Mouse (Mus musculus): ENCODE measurements around the gene Haus6. TPM values are rescaled to one million over a fixed set of nuclear protein-coding genes. Genes with fewer than 3 reads are reported as not detected.
"Not testable (repeated sequence)": the region's sequence is repeated elsewhere in the genome, so short reads cannot be mapped to it uniquely, and the experiment has no call there.

Haus6 gene
- total RNA-seq (2021), result 1 to 10 TPM; 6.7 to 9.0 TPM

DNA sequence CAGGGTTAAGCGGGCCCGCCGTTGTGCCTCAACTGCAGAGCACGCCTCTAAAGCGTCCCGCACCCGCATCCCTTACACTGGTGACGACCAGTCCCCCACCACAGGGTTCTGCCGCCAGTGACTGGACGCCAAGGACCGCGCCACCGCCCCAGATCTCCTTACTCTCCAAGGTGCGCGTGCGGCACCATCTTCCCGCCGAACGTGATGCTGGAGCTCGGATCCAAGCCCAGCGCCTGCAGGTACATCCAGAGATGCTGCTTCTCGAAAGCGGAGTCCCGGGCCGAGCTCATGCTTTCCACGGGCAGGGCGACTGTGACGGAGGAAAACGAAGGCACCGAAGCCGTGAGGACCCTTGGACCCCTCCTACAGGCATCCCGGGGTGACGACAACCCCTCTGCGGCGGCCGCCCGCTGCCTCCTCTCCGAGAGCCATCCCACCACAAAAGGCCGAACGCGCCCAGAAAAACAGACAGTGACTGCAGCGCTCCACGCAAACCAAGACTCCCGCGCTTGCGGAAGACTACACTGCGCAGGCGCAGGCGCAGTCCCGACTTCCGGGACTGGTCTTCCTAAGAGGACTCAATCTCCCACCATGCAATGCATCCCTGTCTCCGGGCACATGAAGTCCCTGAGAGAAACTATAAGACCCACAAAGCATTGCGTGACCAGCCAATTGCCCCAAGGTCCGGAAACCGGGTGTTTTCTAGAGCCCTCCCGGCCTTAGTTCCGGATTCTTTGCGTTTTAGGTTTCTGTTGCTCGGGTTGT lies at the start of gene Haus6:
TSS of gene Haus6 (minus strand) at position 532 of the 765 bp plus-strand sequence.
- intact Hi-C loops (cut with DNase I), result loop anchor here (2.0 to 5.0 kb wide), 3 partner anchors 37 to 136 kb away; partner anchors contain the start of genes Dennd4c and Rraga
- peak; percentile 90 to 98 for DNase-seq (ENCODE audit: low spot score in 2 of 2)

GRCm38 (mm10) chr4:86657176-86657575 lies 45.3 kb upstream of the Haus6 start:
- DNase-seq (ENCODE audit: low spot score in 2 of 2), result no peak
- intact Hi-C loops (cut with DNase I), result no loop called here

GRCm38 (mm10) chr4:86656410-86656809 lies 44.6 kb upstream of the Haus6 start:
- intact Hi-C loops (cut with DNase I); DNase-seq (ENCODE audit: low spot score in 2 of 2): not testable (repeated sequence)

DNA sequence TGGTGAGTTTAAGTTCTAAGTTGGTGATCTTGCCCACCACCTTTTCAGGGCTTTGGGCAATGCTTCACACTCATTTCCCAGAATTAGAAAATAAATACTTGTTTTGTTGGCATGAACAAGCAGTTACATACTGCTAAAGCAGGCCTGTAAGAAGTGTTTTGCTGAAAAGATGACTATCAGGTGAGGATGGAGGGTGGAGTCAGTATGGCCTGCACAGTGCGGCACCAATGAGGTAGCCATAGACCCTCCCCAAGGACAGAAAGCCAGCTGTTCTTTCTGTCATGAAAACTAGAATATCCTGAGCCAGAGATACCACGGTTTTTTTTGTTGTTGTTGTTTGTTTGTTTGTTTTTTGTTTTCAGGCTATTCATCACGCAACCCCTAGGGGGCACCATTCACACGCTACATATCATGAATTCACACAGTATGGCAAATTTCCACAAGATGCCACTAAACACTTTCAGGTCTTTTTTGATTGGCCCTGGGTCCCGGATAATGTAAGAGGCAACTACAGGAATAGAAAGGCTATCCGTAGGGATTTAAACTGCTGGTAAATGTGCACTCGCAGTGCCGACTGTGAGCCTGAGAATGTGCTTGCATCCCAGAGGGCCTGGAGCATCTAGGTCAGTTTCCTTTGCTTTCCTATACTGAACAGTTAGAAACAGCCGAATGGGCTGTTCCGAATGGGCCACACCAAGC lies 40.0 kb upstream of the Haus6 start:
- DNase-seq (ENCODE audit: low spot score in 2 of 2), result no peak
- intact Hi-C loops (cut with DNase I), result loop anchor here (1.0 kb wide), 1 partner anchor 43 kb away; no protein-coding TSS in a partner anchor

GRCm38 (mm10) chr4:86648394-86648793 lies 36.5 kb upstream of the Haus6 start:
- DNase-seq (ENCODE audit: low spot score in 2 of 2); intact Hi-C loops (cut with DNase I): not testable (repeated sequence)

DNA sequence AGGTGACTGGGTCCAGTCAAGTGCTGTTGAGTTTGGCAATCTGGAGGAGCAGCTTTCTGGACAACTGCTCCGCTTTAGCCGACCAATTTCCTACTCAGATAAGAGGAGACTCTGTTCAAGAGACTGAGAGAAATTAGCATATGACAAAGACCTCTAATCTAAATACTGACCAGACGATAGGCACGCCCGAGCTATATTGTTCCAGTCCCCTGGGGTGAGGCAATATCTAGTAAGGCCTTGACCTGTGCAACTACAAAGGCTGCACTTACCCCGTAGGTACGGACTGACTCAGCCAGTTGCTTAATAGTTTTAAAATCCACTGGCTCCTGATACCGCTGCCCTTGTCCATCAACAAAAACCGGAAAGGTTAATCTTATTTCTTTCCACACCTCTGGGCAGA lies 25.7 kb upstream of the Haus6 start:
- intact Hi-C loops (cut with DNase I); DNase-seq (ENCODE audit: low spot score in 2 of 2): not testable (repeated sequence)

DNA sequence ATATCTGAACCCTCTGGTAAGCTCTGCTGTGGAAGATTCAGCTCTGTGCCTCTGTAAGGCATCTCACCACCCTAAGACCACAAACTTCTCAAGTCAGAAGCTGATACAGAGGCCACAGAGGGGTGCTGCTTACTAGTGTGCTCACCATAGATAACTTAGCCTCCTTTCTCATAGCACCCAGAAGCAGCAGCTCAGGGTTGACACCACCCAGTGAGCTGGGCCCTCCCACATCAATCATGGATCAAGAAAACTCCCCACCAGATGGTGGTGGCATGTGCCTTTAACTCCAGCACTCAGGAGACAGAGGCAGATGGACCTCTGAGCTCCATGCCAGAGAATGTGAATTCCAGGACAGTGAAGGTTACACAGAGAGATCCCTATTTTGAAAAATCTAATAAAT lies 23.0 kb upstream of the Haus6 start:
- intact Hi-C loops (cut with DNase I); DNase-seq (ENCODE audit: low spot score in 2 of 2): not testable (repeated sequence)

DNA sequence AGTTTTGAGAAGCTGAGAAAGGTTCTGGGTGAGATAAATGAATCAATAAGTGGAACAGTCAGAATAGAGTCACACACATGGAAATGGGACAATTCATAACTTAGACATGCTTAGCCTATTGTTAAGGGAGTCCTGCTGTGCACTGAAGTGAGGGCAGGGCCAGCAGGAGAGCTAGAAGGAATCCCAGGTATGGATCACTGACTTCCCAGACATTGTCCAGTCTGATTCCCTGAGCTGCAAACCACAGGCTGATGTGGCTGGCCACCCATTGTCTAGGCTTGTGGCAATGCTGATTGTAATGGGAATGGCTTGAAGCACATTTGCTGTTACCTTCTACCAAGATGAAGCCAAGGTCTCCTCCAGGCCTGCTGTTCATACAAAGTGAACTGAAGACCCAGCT lies 22.5 kb upstream of the Haus6 start:
- DNase-seq (ENCODE audit: low spot score in 2 of 2); intact Hi-C loops (cut with DNase I): not testable (repeated sequence)

DNA sequence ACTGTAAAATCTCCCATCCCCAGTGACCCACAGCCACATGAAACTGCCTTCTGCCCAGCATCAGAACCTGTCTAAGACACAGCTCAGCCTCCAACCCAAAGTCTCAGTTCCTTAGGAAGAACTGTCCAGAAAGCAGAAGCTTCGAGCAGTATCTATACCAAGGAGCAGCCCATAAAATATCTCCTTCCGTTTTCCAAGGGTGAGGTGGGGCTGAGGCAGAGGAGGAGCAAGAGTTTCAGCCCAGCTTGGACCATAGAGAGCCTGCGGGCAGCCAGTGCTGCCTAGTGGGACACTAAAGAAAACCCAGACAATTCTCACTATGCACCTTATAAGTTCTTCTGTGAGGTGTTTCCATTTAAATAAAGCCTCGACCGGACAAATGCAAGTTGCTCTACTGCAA lies 20.7 kb upstream of the Haus6 start:
- DNase-seq (ENCODE audit: low spot score in 2 of 2); intact Hi-C loops (cut with DNase I): not testable (repeated sequence)

- no peak for DNase-seq (ENCODE audit: low spot score in 2 of 2)
- intact Hi-C loops (cut with DNase I), result no loop called here
These were observed 20.0 kb upstream of the Haus6 start for GRCm38 (mm10) chr4:86631831-86632230.

GRCm38 (mm10) chr4:86626496-86626895 lies 14.6 kb upstream of the Haus6 start:
- DNase-seq (ENCODE audit: low spot score in 2 of 2); intact Hi-C loops (cut with DNase I): not testable (repeated sequence)

- intact Hi-C loops (cut with DNase I), result no loop called here
- DNase-seq (ENCODE audit: low spot score in 2 of 2), result no peak
These were observed 13.6 kb upstream of the Haus6 start for GRCm38 (mm10) chr4:86625463-86625862.

DNA sequence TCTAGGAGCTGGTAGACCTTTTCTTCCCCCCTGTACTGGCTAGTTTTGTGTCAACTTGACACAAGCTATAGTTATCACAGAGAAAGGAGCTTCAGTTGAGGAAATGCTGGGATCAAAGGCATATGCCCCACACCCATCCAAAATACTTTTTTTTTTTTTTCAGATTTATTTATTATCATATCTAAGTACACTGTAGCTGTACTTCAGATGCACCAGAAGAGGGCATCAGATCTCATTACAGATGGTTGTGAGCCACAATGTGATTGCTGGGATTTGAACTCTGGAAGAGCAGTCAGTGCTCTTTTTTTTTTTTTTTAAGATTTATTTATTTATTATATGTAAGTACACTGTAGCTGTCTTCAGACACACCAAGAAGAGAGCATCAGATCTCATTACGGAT lies 10.7 kb upstream of the Haus6 start:
- intact Hi-C loops (cut with DNase I), result not testable (repeated sequence)

GRCm38 (mm10) chr4:86622116-86622515 lies 10.3 kb upstream of the Haus6 start:
- intact Hi-C loops (cut with DNase I), result no loop called here
- DNase-seq (ENCODE audit: low spot score in 2 of 2), result no peak

More for the DNA sequence above, 10.7 kb upstream of the Haus6 start:
- not testable (repeated sequence) for DNase-seq (ENCODE audit: low spot score in 2 of 2)

DNA sequence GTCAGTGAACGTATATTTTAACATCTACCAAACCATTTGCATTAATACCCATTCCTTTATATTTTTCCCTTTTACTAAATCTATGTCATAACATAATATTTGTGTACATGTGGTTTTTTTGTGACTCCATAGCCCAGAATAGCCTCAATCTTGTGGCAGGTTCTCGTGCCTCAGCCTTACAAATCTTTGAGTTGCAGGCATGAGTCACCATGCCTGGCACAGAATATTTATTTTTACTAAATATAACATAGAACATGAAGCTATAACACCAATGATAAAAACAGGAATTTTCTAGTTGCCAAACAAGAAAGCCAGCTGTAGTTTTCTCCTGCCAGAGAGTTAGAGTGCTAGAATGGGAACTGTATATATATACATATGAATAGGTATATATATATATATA lies 8.7 kb upstream of the Haus6 start:
- intact Hi-C loops (cut with DNase I), result loop anchor here (2.0 kb wide), 1 partner anchor 76 kb away; no protein-coding TSS in a partner anchor
- peak; percentile 3 to 64 for DNase-seq (ENCODE audit: low spot score in 2 of 2)

DNA sequence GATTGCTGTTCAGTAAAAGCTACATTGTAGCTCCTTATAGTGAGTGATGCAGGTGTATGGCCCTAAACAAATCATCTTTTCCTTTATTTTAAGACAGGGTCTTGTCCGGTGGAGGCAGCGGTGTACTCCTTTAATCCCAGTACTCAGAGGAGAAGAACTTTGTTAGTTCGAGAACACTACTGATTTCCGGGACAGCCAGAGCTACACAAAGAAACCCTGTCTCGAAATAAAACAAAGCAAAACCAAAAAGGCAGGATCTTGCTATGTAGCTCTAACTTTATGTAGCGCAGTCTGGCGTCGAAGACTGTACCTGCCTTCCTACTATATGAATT lies 400 bp upstream of the Haus6 start:
- DNase-seq (ENCODE audit: low spot score in 2 of 2), result no peak
- intact Hi-C loops (cut with DNase I), result loop anchor here (2.0 to 5.0 kb wide), 3 partner anchors 37 to 135 kb away; partner anchors contain the start of genes Dennd4c and Rraga

GRCm38 (mm10) chr4:86591304-86591703 lies 20.6 kb downstream of the Haus6 start:
- intact Hi-C loops (cut with DNase I), result no loop called here
- DNase-seq (ENCODE audit: low spot score in 2 of 2), result no peak

DNA sequence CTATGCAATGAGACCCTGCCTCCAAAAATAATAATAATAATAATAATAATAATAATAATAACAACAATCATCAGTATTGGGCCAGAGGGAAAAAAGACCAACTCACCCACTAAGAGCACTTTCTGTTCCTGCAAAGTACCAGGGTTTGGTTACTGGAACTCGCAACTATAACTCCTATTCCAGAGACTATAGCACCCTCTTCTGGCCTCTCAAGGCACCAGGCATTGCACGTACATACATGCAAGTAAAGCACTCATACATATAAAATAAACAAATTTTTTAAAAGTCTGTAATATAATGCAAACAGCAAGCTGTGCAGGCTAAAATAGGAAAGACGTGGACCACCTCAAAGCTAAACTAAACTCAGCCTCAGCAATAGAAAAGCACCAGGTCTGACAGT lies 23.6 kb downstream of the Haus6 start:
- no peak for DNase-seq (ENCODE audit: low spot score in 2 of 2)
- intact Hi-C loops (cut with DNase I), result no loop called here

DNA sequence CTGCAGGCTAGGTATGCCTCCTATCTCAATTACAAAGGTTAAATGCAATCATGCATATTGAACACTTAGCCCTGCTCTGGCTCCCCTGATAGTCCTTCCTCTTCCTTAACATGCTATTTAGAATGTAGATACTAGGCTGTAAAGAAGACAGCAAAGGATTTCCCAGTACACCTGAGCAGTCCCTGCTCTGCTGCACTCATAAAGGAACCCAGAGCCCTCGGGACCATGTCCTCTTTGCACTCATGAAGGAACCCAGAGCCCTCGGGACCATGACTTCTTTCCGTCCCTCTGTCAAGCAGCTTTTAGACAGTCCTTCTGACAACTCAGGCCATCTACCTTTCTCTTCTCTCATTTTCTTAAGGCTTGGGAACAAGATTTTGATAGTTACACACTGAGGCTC lies 31.3 kb downstream of the Haus6 start:
- intact Hi-C loops (cut with DNase I), result no loop called here
- DNase-seq (ENCODE audit: low spot score in 2 of 2), result no peak

- no peak for DNase-seq (ENCODE audit: low spot score in 2 of 2)
These were observed 31.8 kb downstream of the Haus6 start for GRCm38 (mm10) chr4:86580056-86580455.

More at GRCm38 (mm10) chr4:86580056-86580455, 31.8 kb downstream of the Haus6 start:
- intact Hi-C loops (cut with DNase I), result no loop called here

All from left cerebral cortex, postnatal 25 days (tissue).